Mouse (Mus musculus): ENCODE measurements around the gene Plcxd2. TPM values are rescaled to one million over a fixed set of nuclear protein-coding genes. Genes with fewer than 3 reads are reported as not detected.

Gene Plcxd2
- total RNA-seq (2018; cell fraction: chromatin; rRNA removed) = 1 to 10 TPM in 24 of 26 experiments, under 1 TPM in 2; 0.70 to 5.7 (median 2.3) TPM
- 1 to 10 TPM in 20 of 26 experiments, under 1 TPM in 6; 0.73 to 2.4 (median 1.6) TPM for total RNA-seq (2018; cell fraction: cytosol; rRNA removed)
- total RNA-seq (2018; cell fraction: nucleus; rRNA removed) = 1 to 10 TPM; 1.4 to 6.5 (median 3.3) TPM
- 0.63 to 0.84 TPM (median 0.80 TPM) in 3 replicates for polyA plus RNA-seq (2018)

DNA sequence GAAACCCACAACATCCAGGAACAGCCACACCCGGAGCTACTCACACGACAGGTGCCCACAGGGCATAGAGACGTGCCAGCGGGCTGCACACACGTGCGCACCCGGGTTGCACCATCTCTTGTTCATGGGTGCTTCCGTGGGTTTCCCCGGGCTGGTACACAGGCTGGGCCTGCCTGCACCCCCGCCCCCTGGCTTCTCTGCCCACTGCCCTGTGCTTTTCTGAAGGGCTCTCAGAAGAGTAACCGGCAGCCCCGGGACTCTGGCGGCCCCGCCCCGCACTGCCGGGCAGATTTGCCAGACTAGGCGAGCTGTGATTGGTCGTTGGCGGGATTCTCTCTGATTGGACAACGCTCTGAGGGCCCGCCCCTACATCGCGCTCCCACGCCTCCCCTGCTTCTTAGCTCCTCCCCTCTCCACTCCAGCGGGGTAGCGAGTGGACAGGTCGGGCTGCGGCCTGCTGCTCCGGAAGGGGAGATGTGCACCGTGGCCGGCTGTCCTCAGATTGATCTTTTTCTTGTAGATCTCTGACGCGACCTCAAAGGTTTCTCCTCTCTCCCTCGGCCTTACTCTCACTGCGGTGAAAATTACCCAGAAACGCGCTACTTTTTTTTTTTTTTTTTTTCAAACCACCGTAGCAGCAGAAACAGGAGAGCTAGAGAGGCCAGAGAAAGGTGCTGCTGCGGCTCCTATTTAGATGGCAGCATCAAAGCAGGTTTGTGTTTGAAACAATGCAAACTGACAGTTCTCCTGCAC, at the start of gene Plcxd2:
TSS of gene Plcxd2 (minus strand) at position 66 of the 753 bp plus-strand sequence.
- peak within 1 kb of the TSS; percentile 77 for H3K4me3 ChIP-seq (ENCODE audit: inconsistent target)
- no peaks in the 10 kb centered on the region for H3K79me2 ChIP-seq (ENCODE audit: inconsistent target)
- peak within 1 kb of the TSS; percentile 66 for H3K27ac ChIP-seq
- no peaks in the 10 kb centered on the region for H3K36me3 ChIP-seq (ENCODE audit: inconsistent target)
- 1% methylated on average over 37 of the region's 39 CpGs for WGBS (ENCODE audit: missing documents)

DNA sequence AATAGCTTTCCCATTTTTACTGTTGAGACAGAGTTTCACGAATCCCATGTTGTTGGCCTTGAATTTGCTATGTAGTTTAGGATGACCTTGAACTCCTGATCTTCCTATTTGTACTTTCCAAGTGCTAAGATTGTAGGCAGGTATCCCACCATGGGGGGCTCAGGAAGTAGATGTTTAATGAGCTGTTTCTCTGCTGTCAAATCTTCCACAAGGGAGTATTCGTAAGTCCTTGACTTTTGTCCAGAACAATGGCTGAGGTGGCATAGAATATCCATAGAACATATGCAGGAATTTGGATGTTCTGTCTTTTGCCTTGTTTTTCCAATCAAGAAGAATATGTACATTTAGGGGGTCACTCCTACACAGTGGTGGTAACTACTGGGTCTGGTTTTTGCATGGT, 36.9 kb upstream of the Plcxd2 start:
- WGBS (ENCODE audit: missing documents) = 92% methylated on average over 2 of the region's 2 CpGs
- H3K79me2 ChIP-seq (ENCODE audit: inconsistent target) = no peaks in the 10 kb centered on the region
- no peak overlapping the region for H3K27ac ChIP-seq
- H3K36me3 ChIP-seq (ENCODE audit: inconsistent target) = no peaks in the 10 kb centered on the region
- no peak overlapping the region for H3K4me3 ChIP-seq (ENCODE audit: inconsistent target)

DNA sequence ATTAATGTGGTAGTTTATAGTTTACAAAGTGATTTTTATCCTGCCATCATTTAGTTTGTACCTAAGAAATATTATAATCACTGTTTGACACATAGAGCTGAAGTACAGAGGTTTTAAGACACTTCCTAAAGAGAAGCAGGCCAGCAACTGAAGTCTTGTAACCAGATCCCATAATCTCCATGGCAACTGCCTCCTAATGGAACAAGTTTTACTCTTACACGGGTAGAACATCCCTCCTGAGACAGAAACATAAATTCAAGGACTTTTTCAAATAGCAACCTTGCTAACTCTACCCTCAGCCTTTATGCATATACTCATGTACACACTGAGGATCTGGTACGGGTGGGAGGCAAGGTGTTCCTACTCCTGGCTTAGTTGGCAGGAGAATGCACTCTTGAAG, 26.2 kb upstream of the Plcxd2 start:
- no peaks in the 10 kb centered on the region for H3K79me2 ChIP-seq (ENCODE audit: inconsistent target)
- H3K4me3 ChIP-seq (ENCODE audit: inconsistent target) = no peak overlapping the region
- H3K27ac ChIP-seq = no peak overlapping the region
- H3K36me3 ChIP-seq (ENCODE audit: inconsistent target) = no peaks in the 10 kb centered on the region
- 69% methylated on average over 2 of the region's 2 CpGs for WGBS (ENCODE audit: missing documents)

DNA sequence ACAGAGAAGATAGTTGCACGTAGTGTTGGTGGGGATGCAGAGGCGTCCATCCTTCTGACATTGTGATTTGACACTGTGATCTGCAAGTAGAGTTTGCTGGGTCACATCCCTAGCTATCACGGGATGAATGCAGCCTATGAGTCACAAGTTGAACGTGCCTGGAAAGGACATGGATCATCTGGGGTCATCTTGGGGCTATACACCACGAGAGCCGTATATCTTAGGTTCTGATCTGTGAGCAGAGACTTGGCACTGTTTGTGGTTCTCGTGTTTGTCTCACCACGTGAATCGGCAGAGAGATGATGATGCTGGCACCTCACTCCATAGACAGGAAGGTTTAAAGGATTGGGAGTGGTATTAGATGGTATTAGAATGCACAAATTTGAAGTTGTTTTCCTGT, 23.9 kb upstream of the Plcxd2 start:
- no peak overlapping the region for H3K4me3 ChIP-seq (ENCODE audit: inconsistent target)
- no peaks in the 10 kb centered on the region for H3K79me2 ChIP-seq (ENCODE audit: inconsistent target)
- WGBS (ENCODE audit: missing documents) = 81% methylated on average over 9 of the region's 9 CpGs
- no peaks in the 10 kb centered on the region for H3K36me3 ChIP-seq (ENCODE audit: inconsistent target)
- no peak overlapping the region for H3K27ac ChIP-seq

DNA sequence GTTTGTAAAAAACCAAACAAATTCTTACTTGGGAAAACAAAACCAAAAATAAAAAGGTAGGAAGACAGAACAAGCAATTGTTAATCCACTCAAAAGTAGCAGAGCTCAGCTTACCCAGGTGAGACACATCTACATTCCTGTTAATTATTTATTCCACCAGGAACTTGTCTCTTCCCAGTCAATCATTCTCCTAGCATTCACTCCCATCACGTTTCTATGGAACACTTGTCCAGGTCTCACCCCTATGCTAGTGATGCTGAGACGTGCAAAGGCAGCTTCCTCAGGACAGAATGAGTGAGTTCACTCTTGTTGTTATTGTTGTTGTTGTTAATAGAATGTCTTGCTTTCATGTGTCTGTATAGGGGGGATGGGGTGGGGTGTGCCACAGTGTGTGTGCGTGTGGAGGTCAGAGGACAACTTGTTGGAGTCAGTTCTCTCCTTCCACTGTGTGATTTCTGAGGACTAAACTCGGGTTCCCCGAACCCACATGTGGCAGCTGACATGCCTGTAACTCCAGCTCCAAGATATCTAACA, 13.0 kb upstream of the Plcxd2 start:
- no peak overlapping the region for H3K27ac ChIP-seq
- no peaks in the 10 kb centered on the region for H3K36me3 ChIP-seq (ENCODE audit: inconsistent target)
- WGBS (ENCODE audit: missing documents) = 78% methylated on average over 5 of the region's 5 CpGs
- no peak overlapping the region for H3K4me3 ChIP-seq (ENCODE audit: inconsistent target)
- H3K79me2 ChIP-seq (ENCODE audit: inconsistent target) = no peaks in the 10 kb centered on the region

DNA sequence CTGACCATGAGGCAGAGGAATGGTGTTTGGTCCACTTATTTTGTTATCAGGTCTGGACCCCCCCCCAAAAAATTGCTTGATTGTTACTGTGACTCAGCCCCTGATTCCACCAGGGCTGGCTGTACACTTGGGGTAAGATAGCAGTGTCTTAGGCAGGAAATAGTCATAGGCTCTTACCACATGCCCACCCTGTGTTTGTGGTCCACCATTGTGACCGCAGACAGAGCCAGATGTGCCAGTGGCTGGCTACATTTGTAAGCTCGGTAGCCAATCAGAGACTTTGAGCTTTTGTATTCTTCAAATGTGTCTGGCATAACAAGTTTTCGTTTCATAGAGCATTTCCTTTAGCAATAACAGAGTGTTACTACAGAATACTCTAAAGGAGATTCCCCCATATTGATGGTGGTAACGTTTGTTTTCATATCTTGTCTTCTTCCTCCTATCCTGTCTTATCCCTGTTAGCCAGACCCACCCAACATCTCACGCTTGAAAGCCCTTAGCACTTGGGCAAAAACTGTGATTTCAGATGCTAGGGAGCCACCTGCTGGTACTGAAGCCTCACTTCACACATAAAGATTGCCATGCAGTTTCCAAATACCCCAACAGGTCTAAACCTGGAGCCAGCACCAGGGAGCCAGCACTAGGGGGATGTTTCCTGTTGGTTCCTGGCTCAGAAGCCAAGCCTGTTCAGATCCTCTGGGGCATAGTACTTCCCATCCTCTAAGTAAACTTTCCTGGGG, 12.3 kb upstream of the Plcxd2 start:
- Histone ChIP-seq H3K4me3 (ENCODE audit: inconsistent target) (no peak overlapping the region), H3K27ac (no peak overlapping the region), H3K36me3 (ENCODE audit: inconsistent target) (no peaks in the 10 kb centered on the region), H3K79me2 (ENCODE audit: inconsistent target) (no peaks in the 10 kb centered on the region)
- 13% methylated on average over 5 of the region's 5 CpGs for WGBS (ENCODE audit: missing documents)

DNA sequence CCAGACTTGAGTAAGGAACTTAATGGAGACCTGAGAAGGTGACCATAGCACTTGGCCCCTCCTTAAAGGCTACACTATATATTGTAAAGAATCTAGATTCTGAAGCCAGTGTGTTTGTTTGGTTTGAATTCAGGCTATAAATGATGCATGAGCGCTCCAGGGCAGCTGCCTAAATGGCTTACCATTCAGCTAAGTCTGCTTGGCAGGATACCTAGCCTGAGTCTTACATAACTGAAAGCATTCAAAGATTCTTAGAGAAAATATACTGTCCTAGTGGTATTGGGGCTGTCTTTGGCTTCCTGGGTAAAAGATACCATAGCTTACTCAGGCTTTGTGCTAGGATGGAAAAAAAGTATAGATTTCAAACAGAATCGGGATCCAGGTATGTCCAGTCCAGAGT, 11.3 kb upstream of the Plcxd2 start:
- H3K36me3 ChIP-seq (ENCODE audit: inconsistent target) = no peaks in the 10 kb centered on the region
- no peak overlapping the region for H3K27ac ChIP-seq
- H3K79me2 ChIP-seq (ENCODE audit: inconsistent target) = no peaks in the 10 kb centered on the region
- 96% methylated on average over 2 of the region's 2 CpGs for WGBS (ENCODE audit: missing documents)
- no peak overlapping the region for H3K4me3 ChIP-seq (ENCODE audit: inconsistent target)

DNA sequence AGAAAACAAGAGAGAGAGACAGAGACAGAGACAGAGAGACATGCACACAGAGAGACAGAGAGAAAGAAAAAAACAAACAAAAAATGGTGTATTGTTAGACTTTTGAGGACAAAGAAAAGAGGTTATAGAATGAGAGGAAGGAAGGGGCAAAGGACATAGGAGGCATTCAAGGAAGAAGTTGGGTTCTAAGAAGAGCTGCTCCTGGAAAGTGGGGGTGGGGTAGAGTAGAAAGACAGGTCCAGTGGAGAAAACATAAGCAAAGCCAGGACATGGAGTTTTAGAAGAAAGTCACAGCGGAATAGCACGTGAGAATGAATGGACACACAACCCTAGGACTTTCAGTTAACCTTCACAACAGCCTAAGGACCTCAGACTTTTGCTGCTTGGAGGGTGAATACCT, 10.4 kb upstream of the Plcxd2 start:
- Histone ChIP-seq H3K36me3 (ENCODE audit: inconsistent target) (no peaks in the 10 kb centered on the region), H3K4me3 (ENCODE audit: inconsistent target) (no peak overlapping the region), H3K79me2 (ENCODE audit: inconsistent target) (no peaks in the 10 kb centered on the region), H3K27ac (no peak overlapping the region)
- WGBS (ENCODE audit: missing documents) = 87% methylated on average over 2 of the region's 2 CpGs

DNA sequence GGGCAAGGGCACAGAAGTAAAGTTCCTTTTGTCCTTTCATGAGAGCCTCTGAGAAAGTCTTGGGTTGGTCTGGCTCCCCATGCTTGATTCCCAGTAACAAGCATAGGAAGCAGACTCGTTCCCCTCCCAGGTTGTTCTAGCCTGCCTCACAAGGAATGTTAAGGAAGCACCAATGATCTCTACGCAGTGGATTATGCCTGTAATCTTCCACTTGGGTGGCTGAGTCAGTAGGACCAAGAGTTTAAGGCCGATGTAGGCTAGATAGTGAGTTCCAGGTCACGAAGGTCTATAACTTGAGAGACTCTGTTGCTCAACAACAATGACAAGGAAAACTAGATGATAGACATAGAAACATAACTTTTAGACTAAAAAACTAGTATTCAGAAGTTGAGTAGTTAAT, 9.8 kb upstream of the Plcxd2 start:
- no peak overlapping the region for H3K27ac ChIP-seq
- no peak overlapping the region for H3K4me3 ChIP-seq (ENCODE audit: inconsistent target)
- no peaks in the 10 kb centered on the region for H3K36me3 ChIP-seq (ENCODE audit: inconsistent target)
- 95% methylated on average over 4 of the region's 4 CpGs for WGBS (ENCODE audit: missing documents)
- H3K79me2 ChIP-seq (ENCODE audit: inconsistent target) = no peaks in the 10 kb centered on the region

DNA sequence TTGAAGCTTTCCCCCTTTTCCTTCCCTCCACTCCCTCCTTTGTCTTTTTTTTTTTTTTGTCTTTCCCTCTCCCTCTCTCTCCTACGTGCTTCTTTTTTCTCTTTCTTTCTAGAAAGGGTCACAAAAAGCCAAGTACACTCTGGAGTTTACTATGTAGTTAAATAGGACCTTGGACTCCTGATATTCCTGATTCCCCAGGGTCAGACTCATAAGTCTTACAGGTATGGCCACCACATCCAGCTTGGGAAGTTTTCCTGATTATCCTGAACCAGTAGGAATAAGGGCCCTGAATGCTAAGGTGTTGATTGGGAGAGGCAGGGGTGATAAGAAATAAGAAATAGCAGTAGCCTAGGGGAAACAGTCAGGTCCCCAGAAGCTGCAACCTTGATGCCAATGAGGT, 9.3 kb upstream of the Plcxd2 start:
- 83% methylated on average over 1 of the region's 1 CpGs for WGBS (ENCODE audit: missing documents)
- Histone ChIP-seq H3K4me3 (ENCODE audit: inconsistent target) (no peak overlapping the region), H3K36me3 (ENCODE audit: inconsistent target) (no peaks in the 10 kb centered on the region), H3K79me2 (ENCODE audit: inconsistent target) (no peaks in the 10 kb centered on the region), H3K27ac (no peak overlapping the region)

DNA sequence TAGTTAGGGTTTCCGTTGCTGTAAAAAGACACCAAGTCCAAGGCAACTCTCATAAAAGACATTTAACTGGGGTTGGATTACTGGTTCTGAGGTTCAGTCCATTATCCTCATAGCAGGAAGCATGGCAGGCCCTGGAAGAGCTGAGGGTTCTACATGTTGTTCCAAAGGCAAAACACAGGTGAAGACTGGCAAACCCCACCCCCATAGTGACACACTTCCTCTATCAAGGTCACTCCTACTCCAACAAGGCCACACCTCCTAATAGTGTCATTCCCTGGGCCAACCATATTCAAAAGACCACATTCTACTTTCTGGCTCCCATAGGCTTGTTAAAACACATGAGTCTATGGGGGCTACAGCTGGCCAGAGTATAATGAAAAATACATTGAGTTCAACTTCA, 1.7 kb upstream of the Plcxd2 start:
- Histone ChIP-seq H3K27ac (no peak overlapping the region), H3K36me3 (ENCODE audit: inconsistent target) (no peaks in the 10 kb centered on the region), H3K4me3 (ENCODE audit: inconsistent target) (no peak overlapping the region), H3K79me2 (ENCODE audit: inconsistent target) (no peaks in the 10 kb centered on the region)
- WGBS (ENCODE audit: missing documents) = 94% methylated on average over 1 of the region's 1 CpGs

DNA sequence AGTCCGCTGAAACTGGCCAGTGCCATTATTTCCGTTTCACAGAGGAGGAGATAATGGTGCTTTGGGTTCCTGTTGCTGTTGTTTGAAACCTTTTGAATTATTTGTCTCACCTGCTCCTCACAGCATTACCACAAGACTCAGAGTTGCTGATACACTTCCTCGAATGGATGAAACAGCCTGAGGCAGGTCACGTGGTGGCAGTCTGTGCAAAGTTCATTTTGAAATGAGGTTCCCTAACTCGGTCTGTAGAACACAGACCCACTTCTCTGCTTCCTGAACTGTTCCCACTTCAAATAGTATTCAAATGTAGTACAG, 845 bp upstream of the Plcxd2 start:
- Histone ChIP-seq H3K27ac (peak overlapping the region; percentile 66), H3K79me2 (ENCODE audit: inconsistent target) (no peaks in the 10 kb centered on the region), H3K36me3 (ENCODE audit: inconsistent target) (no peaks in the 10 kb centered on the region), H3K4me3 (ENCODE audit: inconsistent target) (peak overlapping the region; percentile 77)
- 2% methylated on average over 5 of the region's 5 CpGs for WGBS (ENCODE audit: missing documents)

DNA sequence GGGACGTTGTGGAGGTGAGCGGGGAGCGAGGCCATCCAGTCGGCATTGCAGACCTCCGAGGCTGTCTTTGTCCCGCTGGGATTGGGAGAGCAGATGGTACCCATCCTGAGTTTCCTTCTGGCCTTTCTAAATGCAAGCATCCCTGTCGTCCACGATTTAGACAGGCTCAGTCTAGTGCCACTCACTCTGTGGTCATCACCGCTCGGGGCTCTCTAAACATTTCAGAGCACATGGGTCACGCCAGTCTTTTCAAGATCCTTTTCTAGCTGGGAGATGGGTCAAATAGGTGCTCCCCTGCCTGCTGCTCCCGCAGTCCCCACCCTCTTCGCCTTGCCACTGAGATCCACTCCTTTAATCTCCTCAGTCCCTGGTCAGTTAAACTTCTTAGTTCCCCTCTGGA, 301 bp downstream of the Plcxd2 start:
- no peaks in the 10 kb centered on the region for H3K36me3 ChIP-seq (ENCODE audit: inconsistent target)
- peak overlapping the region; percentile 77 for H3K4me3 ChIP-seq (ENCODE audit: inconsistent target)
- peak overlapping the region; percentile 38 for H3K27ac ChIP-seq
- 9% methylated on average over 13 of the region's 13 CpGs for WGBS (ENCODE audit: missing documents)
- H3K79me2 ChIP-seq (ENCODE audit: inconsistent target) = no peaks in the 10 kb centered on the region

DNA sequence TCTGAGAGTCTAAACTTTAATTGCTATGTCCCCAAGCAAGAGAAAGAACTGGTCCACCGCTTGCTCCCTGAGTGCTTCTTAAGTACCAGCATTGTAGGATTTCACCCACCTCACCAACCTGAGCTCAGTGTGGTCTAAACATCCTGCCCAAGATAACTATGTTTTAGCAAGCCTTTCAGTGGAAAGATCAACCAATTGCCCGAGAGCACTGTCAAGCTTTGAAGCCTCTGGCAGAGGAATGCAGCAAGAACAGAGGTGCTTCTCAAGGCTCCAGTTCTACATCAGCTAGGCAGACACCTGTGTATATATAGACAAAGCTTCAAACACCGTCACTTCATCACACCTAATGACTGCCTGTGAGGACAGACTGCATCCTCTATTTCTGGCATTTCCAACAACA, 1.3 kb downstream of the Plcxd2 start:
- no peak overlapping the region for H3K27ac ChIP-seq
- H3K79me2 ChIP-seq (ENCODE audit: inconsistent target) = no peaks in the 10 kb centered on the region
- 82% methylated on average over 3 of the region's 3 CpGs for WGBS (ENCODE audit: missing documents)
- H3K4me3 ChIP-seq (ENCODE audit: inconsistent target) = no peak overlapping the region
- no peaks in the 10 kb centered on the region for H3K36me3 ChIP-seq (ENCODE audit: inconsistent target)

DNA sequence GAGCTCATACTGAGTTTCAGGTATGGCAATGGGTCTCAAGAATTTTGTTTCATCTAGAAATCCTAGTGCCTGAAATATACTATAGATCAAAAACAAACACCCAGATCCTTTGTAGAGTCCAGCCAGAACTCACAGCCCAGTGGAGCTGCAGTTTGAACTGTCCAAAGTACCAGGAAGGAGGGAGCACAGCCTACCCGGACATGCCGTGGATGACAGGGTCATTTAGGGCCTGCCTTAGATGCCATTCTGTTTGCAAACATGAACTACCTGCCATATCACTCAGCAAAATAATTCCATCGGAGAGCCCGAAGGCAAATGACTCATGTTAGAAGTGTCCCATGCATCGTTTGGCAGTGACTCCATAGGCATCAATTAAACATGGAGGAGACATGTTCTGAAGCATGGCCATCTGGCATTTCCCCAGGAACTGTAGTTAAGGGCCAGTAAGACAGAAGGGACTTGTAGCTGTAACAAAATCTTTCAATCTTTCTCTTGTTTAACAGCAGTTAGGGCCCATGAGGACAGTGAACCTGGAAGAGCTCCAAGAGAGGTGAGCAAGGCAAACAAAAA, 1.9 kb downstream of the Plcxd2 start:
- Histone ChIP-seq H3K79me2 (ENCODE audit: inconsistent target) (no peaks in the 10 kb centered on the region), H3K4me3 (ENCODE audit: inconsistent target) (no peak overlapping the region), H3K27ac (no peak overlapping the region), H3K36me3 (ENCODE audit: inconsistent target) (no peaks in the 10 kb centered on the region)
- WGBS (ENCODE audit: missing documents) = 99% methylated on average over 5 of the region's 5 CpGs
